Mouse (Mus musculus): ENCODE measurements around the gene Pcbp3. TPM values are rescaled to one million over a fixed set of nuclear protein-coding genes. Genes with fewer than 3 reads are reported as not detected.
A peak's percentile ranks its signal among the peaks of the same experiment; 100 is the strongest.

Pcbp3 gene
- total and polyA plus RNA-seq, 2 experiments from 2014 or later = 57.0 to 92.9 TPM

DNA sequence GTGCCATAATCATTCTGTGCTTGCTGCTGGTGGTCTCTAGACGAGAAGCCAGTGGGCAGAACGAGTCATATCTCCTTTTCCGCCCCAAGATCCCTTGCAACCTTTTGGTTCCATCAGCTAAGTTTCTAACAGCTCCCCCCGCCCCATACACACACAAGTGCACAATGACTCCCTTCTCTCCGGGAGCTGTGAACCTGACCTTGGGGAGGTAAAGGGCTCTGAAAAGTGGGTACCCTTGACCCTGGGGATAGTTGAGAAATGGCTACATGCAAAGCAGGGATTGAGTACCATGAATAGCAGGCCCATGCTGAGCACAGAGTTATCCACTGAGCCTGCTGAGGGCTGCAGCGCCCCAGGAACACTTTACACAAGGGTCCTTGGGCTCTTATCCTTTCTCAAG is 229.3 kb downstream of the Pcbp3 start:
- H3K27me3 ChIP-seq (ENCODE audit: insufficient read depth, low read length) = no peaks in the 10 kb centered on the region
- no peaks in the 10 kb centered on the region for H3K36me3 ChIP-seq (ENCODE audit: insufficient read depth, low read length)
- TF ChIP-seq CTCF (IDR thresholded peaks at IDR 0.05; ENCODE audit: low read depth) = no peak
- DNase-seq (ENCODE audit: low spot score) (no peak), ATAC-seq (no peak)
- no peaks in the 10 kb centered on the region for H3K9me3 ChIP-seq (ENCODE audit: low read length)
- peaks cover 5% of the 10 kb centered on the region; the same call in 1 of the 2 replicates for H3K4me1 ChIP-seq (ENCODE audit: insufficient read depth, low read length)
- no peak overlapping the region for H3K4me2 ChIP-seq (ENCODE audit: low read depth, low read length)
- no peak overlapping the region for H3K4me3 ChIP-seq (ENCODE audit: low read length)
- no peak overlapping the region for H3K9ac ChIP-seq (replicated peaks; ENCODE audit: low read length)
- WGBS = 67% methylated on average over 6 of the region's 6 CpGs
- H3K27ac ChIP-seq = peak overlapping the region; percentile 32; the same call in 1 of the 2 replicates

DNA sequence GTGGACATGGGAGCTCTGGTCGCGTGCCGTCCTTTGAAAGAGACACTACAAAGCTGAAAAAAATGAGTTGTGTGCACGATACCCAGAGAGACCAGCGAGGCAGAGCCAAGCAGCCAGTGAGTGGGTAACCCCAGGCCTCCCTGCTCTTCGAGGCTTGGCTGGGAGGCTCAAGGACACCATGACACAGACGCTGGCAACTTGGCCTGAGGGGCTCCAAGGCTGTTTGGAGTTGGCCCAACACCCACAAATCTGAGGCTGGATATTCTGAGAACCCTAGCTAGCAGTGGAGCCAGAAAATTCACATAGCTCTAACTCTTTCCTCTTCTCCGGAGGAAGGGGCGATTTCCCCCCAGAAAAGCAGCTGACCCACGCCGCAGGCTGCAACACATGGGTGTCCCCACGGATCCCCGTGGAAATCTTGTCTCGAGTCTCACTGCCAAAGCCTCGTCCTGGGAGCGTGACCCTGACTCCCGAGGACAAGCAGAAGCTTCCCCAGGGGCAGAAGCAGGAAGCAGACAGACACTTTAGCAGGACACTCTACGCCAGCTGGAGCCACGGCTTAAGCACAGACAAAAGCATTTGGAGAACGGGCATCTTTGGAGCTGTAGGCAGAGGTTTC is 230.0 kb downstream of the Pcbp3 start:
- H3K27me3 ChIP-seq (ENCODE audit: insufficient read depth, low read length) = no peaks in the 10 kb centered on the region
- no peak for TF ChIP-seq CTCF (IDR thresholded peaks at IDR 0.05; ENCODE audit: low read depth)
- peaks cover 5% of the 10 kb centered on the region; the same call in 1 of the 2 replicates for H3K4me1 ChIP-seq (ENCODE audit: insufficient read depth, low read length)
- H3K9ac ChIP-seq (replicated peaks; ENCODE audit: low read length) = no peak overlapping the region
- 62% methylated on average over 20 of the region's 20 CpGs for WGBS
- H3K9me3 ChIP-seq (ENCODE audit: low read length) = no peaks in the 10 kb centered on the region
- no peak overlapping the region for H3K4me3 ChIP-seq (ENCODE audit: low read length)
- ATAC-seq (no peak), DNase-seq (ENCODE audit: low spot score) (no peak)
- no peaks in the 10 kb centered on the region for H3K36me3 ChIP-seq (ENCODE audit: insufficient read depth, low read length)
- no peak overlapping the region for H3K27ac ChIP-seq
- no peak overlapping the region for H3K4me2 ChIP-seq (ENCODE audit: low read depth, low read length)

DNA sequence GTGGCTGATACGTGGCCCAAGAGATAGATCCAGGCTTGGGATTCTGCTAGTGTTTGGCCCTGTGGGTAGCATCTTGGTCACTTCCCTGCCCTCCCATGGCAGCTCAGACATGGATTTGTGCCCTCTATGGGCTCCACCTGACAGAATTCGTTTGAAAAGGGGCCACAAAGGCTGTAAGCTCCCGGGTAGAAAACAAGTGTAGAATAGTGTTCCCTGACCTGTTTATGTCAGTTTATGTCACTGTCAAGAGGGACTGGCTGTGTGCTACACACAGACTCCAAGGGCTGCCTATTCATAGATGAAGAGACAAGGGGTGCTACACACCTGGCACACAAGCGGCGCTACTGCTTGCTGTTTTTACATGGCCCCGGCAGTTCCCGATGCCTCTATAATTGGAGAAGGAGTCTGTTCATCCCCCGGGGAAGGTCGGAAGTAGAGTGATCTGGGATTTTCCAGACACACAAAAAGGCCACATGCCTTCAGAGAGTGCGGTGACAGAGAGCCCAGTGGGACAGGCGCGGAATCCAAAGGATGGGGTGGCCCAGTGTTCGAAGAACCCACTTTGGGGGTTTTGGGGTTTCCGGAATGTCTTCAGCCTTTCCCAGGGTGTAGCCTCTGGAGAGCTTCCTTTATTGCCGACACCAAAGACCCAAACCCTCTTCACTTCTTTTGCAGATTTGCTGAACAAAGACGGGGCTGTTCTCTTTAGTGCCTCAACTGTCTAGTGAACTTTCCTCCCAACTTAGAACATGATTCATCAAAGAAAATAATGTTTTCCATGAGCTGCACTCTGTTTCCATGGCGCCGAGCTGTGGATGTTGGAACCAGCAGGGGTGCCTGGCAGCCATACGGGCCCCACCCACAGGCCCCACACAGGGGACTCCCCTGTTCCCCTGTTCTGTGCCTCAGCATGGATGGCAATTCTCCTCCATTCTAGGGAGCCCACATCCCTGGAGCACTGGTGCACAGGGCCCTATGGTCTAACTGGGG is 231.8 kb downstream of the Pcbp3 start:
- H3K4me1 ChIP-seq (ENCODE audit: insufficient read depth, low read length) = peaks cover 5% of the 10 kb centered on the region; the same call in 1 of the 2 replicates
- 75% methylated on average over 19 of the region's 19 CpGs for WGBS
- H3K27ac ChIP-seq = no peak overlapping the region
- H3K9me3 ChIP-seq (ENCODE audit: low read length) = no peaks in the 10 kb centered on the region
- no peak overlapping the region for H3K9ac ChIP-seq (replicated peaks; ENCODE audit: low read length)
- TF ChIP-seq CTCF (IDR thresholded peaks at IDR 0.05; ENCODE audit: low read depth) = no peak
- no peaks in the 10 kb centered on the region for H3K36me3 ChIP-seq (ENCODE audit: insufficient read depth, low read length)
- no peak for ATAC-seq
- no peaks in the 10 kb centered on the region for H3K27me3 ChIP-seq (ENCODE audit: insufficient read depth, low read length)
- DNase-seq (ENCODE audit: low spot score) = no peak
- H3K4me2 ChIP-seq (ENCODE audit: low read depth, low read length) = no peak overlapping the region
- no peak overlapping the region for H3K4me3 ChIP-seq (ENCODE audit: low read length)

DNA sequence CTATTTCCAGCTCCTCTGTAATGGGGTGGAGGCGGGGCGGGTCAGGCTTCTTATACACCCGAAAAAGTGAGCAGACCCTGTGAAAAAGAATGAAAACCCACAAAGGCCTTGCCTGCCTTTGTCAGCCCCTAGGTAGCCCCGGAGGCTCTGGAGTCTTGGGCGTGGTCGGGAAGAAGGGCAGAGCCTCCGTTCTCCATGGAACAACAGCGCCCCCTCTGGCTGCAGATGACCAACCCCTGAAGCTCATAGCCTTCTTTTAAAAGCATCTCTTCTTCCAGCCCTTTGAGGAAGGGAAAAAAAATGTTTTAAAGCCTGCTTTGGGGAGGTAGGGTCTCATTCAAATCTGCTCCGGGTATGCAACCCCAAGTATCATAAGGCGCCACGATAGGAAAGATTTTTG is 233.3 kb downstream of the Pcbp3 start:
- Histone ChIP-seq H3K9ac (replicated peaks; ENCODE audit: low read length) (no peak overlapping the region), H3K27me3 (ENCODE audit: insufficient read depth, low read length) (no peaks in the 10 kb centered on the region), H3K27ac (no peak overlapping the region), H3K4me3 (ENCODE audit: low read length) (no peak overlapping the region), H3K4me1 (ENCODE audit: insufficient read depth, low read length) (peaks cover 5% of the 10 kb centered on the region; the same call in 1 of the 2 replicates), H3K4me2 (ENCODE audit: low read depth, low read length) (no peak overlapping the region), H3K9me3 (ENCODE audit: low read length) (no peaks in the 10 kb centered on the region), H3K36me3 (ENCODE audit: insufficient read depth, low read length) (no peaks in the 10 kb centered on the region)
- 19% methylated on average over 11 of the region's 11 CpGs for WGBS
- no peak for ATAC-seq
- peak; percentile 79 for DNase-seq (ENCODE audit: low spot score)
- TF ChIP-seq CTCF (IDR thresholded peaks at IDR 0.05; ENCODE audit: low read depth) = peak; percentile 78

DNA sequence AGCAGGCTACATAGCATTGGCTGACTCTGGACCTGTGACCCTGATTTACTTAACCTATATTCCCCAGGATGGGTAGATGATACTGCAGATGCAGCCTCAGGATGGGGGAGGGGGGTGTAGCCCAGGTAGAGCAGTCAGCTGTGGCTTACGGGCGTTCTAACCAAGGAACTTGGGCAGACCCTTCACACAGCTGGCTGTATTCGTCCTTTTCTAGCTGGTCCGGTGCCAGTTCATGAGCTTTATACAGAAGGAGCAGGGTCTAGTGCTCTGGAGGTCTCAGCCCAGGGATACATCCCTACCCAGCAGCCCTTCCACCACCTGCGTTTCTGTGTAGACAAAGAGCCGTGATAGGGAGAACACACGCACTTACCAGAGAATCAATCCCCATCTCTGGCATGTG is 234.4 kb downstream of the Pcbp3 start:
- 88% methylated on average over 7 of the region's 7 CpGs for WGBS
- no peak overlapping the region for H3K9ac ChIP-seq (replicated peaks; ENCODE audit: low read length)
- H3K36me3 ChIP-seq (ENCODE audit: insufficient read depth, low read length) = no peaks in the 10 kb centered on the region
- H3K27ac ChIP-seq = no peak overlapping the region
- H3K4me3 ChIP-seq (ENCODE audit: low read length) = no peak overlapping the region
- ATAC-seq (no peak), DNase-seq (ENCODE audit: low spot score) (no peak)
- no peaks in the 10 kb centered on the region; the same call in 1 of the 2 replicates for H3K4me1 ChIP-seq (ENCODE audit: insufficient read depth, low read length)
- H3K4me2 ChIP-seq (ENCODE audit: low read depth, low read length) = no peak overlapping the region
- TF ChIP-seq CTCF (IDR thresholded peaks at IDR 0.05; ENCODE audit: low read depth) = no peak
- H3K27me3 ChIP-seq (ENCODE audit: insufficient read depth, low read length) = no peaks in the 10 kb centered on the region
- H3K9me3 ChIP-seq (ENCODE audit: low read length) = no peaks in the 10 kb centered on the region

DNA sequence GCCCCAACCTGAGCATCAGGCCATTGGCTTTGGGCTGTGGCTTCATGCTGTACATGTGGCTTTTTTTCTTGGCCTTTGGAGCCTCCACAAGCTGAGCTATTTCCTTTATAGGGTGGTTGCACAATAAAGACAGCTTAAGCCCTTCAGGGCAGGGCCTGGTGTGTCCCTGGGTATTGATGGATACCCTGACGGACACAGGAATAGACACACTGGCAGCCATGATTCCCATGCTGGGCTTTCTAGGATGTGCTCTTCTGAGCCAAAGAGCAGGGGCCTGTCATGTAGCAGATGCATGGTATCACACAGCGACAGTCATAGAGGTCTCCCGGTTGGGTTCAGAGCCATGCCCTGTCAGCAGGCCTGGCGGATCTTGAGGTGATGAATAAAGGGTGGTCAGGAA is 234.8 kb downstream of the Pcbp3 start:
- Histone ChIP-seq H3K9ac (replicated peaks; ENCODE audit: low read length) (no peak overlapping the region), H3K36me3 (ENCODE audit: insufficient read depth, low read length) (no peaks in the 10 kb centered on the region), H3K4me3 (ENCODE audit: low read length) (no peak overlapping the region), H3K4me2 (ENCODE audit: low read depth, low read length) (no peak overlapping the region), H3K4me1 (ENCODE audit: insufficient read depth, low read length) (no peaks in the 10 kb centered on the region; the same call in 1 of the 2 replicates), H3K27me3 (ENCODE audit: insufficient read depth, low read length) (no peaks in the 10 kb centered on the region), H3K9me3 (ENCODE audit: low read length) (no peaks in the 10 kb centered on the region), H3K27ac (no peak overlapping the region)
- ATAC-seq = no peak
- TF ChIP-seq CTCF (IDR thresholded peaks at IDR 0.05; ENCODE audit: low read depth) = no peak
- 92% methylated on average over 4 of the region's 4 CpGs for WGBS
- DNase-seq (ENCODE audit: low spot score) = no peak
